Mouse (Mus musculus): ENCODE measurements at regions not wholly inside any gene's neighbourhood (a gene's known extent, or its start where the extent isn't known, plus 50 kb on each side); places are given as distances from the start of the nearest gene placed in this dataset.

DNA sequence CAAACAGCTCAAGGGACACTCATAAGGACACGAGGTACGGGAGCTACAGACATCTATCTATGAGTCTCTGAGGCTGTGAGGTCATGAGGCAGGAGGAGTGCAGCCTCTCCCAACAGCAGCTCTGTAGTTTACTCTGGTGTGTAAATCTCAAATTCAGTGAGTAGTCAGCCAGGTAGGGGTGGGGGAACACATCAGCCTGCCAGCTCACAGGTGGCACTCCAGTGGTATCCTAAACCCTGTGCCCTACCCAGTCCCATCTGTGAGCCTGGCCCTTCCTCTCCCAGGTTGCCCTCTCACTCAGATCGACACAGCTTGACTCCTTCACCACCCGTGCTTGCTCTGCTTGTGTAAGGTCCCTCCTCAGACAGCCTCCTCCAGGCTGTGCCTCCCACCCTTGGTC is 202.2 kb downstream of the Sipa1l2 start:
- Histone ChIP-seq H3K27ac (ENCODE audit: low read length) (no peak overlapping the region), H3K27me3 (ENCODE audit: control insufficient read depth, insufficient read depth, low read length) (no peaks in the 10 kb centered on the region), H3K9ac (replicated peaks; ENCODE audit: low read depth, low read length) (no peak overlapping the region), H3K36me3 (ENCODE audit: control insufficient read depth, insufficient read depth, low read length) (no peaks in the 10 kb centered on the region), H3K4me3 (ENCODE audit: low read depth, low read length) (no peak overlapping the region), H3K4me2 (replicated peaks; ENCODE audit: low read depth, low read length) (no peak overlapping the region), H3K4me1 (ENCODE audit: control insufficient read depth, insufficient read depth, low read length) (peaks cover 15% of the 10 kb centered on the region), H3K9me3 (ENCODE audit: control insufficient read depth, low read depth, low read length) (no peaks in the 10 kb centered on the region)
- 84% methylated on average over 4 of the region's 4 CpGs for WGBS
- no peak for ATAC-seq (ENCODE audit: insufficient number of reproducible peaks, insufficient read depth, low FRiP score, low read depth)

DNA sequence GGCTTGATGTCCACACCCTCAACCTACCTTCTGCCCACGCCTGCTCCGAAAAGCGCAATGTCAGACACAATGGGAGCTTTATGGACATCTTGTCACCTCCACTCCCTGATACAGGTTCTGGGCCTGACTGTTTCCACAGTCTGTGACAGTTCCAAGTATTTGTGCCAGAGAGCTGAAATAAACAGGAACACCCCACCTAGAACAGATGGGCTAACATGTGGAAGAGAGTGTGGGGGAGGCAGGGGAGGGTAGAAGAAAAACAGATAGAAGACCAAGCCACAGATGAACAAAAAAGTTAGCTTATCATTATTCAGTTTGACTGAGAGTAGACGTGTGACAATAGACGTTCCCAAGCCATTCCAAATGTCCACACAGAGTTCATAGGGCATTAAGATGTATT is 204.6 kb downstream of the Sipa1l2 start:
- H3K4me1 ChIP-seq (ENCODE audit: control insufficient read depth, insufficient read depth, low read length), result peaks cover 12% of the 10 kb centered on the region
- no peak overlapping the region for H3K4me2 ChIP-seq (replicated peaks; ENCODE audit: low read depth, low read length)
- WGBS, result 83% methylated on average over 5 of the region's 5 CpGs
- no peak for ATAC-seq (ENCODE audit: insufficient number of reproducible peaks, insufficient read depth, low FRiP score, low read depth)
- no peak overlapping the region for H3K27ac ChIP-seq (ENCODE audit: low read length)
- no peak overlapping the region for H3K4me3 ChIP-seq (ENCODE audit: low read depth, low read length)
- H3K9ac ChIP-seq (replicated peaks; ENCODE audit: low read depth, low read length), result no peak overlapping the region
- no peaks in the 10 kb centered on the region for H3K36me3 ChIP-seq (ENCODE audit: control insufficient read depth, insufficient read depth, low read length)
- H3K9me3 ChIP-seq (ENCODE audit: control insufficient read depth, low read depth, low read length), result peaks cover 5% of the 10 kb centered on the region; the same call in 1 of the 2 replicates
- no peaks in the 10 kb centered on the region for H3K27me3 ChIP-seq (ENCODE audit: control insufficient read depth, insufficient read depth, low read length)

DNA sequence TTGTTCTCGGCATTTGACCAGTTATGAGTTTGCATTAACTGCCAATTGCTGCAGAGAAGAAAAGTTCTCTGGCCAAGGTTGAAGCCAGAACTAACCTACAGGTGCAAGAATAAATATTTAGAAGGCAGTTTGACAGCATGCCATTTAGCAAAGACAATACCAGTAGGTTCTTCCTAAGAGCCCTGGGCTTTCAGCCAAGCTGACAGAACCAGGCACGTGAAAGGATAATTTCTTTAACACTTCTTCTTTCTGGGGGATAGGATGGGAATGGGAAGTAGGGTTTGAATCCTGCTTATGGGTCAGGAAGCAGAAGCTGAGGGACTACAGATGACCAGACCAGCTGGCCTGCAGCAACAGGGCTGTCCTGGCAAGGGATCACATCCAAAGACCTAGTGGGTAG is 210.2 kb downstream of the Sipa1l2 start:
- no peak overlapping the region for H3K27ac ChIP-seq (ENCODE audit: low read length)
- no peaks in the 10 kb centered on the region for H3K27me3 ChIP-seq (ENCODE audit: control insufficient read depth, insufficient read depth, low read length)
- 50% methylated on average over 2 of the region's 2 CpGs for WGBS
- no peak for ATAC-seq (ENCODE audit: insufficient number of reproducible peaks, insufficient read depth, low FRiP score, low read depth)
- no peaks in the 10 kb centered on the region for H3K4me1 ChIP-seq (ENCODE audit: control insufficient read depth, insufficient read depth, low read length)
- H3K4me3 ChIP-seq (ENCODE audit: low read depth, low read length), result no peak overlapping the region
- H3K9ac ChIP-seq (replicated peaks; ENCODE audit: low read depth, low read length), result no peak overlapping the region
- H3K9me3 ChIP-seq (ENCODE audit: control insufficient read depth, low read depth, low read length), result peaks cover 6% of the 10 kb centered on the region; the same call in 1 of the 2 replicates
- H3K4me2 ChIP-seq (replicated peaks; ENCODE audit: low read depth, low read length), result no peak overlapping the region
- no peaks in the 10 kb centered on the region for H3K36me3 ChIP-seq (ENCODE audit: control insufficient read depth, insufficient read depth, low read length)

DNA sequence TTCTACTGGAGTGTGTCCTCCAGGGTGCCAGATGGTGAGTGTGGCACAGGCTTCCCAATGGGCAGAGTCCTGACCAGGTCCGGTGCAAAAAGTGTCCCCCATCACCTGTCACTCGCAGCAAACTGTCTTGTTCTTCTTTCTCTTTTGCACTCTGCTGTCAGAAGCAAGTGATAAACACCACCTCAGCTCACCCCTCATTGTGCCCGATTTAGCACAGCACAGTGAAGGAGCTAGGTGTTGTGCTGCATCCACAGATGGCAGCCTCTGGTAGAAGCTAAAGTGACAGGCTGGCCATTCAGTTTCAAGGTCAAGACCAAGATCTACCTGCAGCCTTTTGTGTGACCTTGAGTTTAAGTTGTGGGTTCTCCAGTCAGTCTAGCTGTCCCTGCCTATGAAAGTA is 211.8 kb downstream of the Sipa1l2 start:
- Histone ChIP-seq H3K36me3 (ENCODE audit: control insufficient read depth, insufficient read depth, low read length) (no peaks in the 10 kb centered on the region), H3K27ac (ENCODE audit: low read length) (no peak overlapping the region), H3K4me2 (replicated peaks; ENCODE audit: low read depth, low read length) (no peak overlapping the region), H3K4me3 (ENCODE audit: low read depth, low read length) (no peak overlapping the region), H3K9ac (replicated peaks; ENCODE audit: low read depth, low read length) (no peak overlapping the region), H3K4me1 (ENCODE audit: control insufficient read depth, insufficient read depth, low read length) (no peaks in the 10 kb centered on the region), H3K27me3 (ENCODE audit: control insufficient read depth, insufficient read depth, low read length) (no peaks in the 10 kb centered on the region), H3K9me3 (ENCODE audit: control insufficient read depth, low read depth, low read length) (peaks cover 6% of the 10 kb centered on the region; the same call in 1 of the 2 replicates)
- ATAC-seq (ENCODE audit: insufficient number of reproducible peaks, insufficient read depth, low FRiP score, low read depth), result no peak
- WGBS, result 86% methylated on average over 3 of the region's 3 CpGs

DNA sequence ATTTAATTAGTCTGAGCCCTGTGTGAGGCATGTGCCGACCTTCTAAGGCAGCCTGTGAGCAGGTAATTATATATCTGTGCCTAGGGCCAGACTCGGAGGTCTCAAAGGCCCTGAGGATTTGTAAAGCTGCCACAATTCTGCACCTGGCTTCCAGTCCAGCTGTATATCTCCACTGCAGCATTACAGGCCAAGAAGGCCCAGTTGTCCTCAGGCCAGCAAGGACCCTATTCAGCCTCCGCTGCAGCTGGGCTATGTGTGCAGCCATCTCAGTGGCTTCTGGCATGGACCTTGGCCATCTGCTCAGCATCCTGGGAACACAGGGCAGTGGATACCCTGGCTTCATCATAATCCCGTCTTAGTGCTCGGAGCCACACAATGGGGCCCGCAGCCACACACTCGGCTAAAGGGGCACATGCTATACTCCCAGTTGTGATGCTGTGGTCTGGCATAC is 214.5 kb downstream of the Sipa1l2 start:
- 69% methylated on average over 7 of the region's 7 CpGs for WGBS
- H3K27me3 ChIP-seq (ENCODE audit: control insufficient read depth, insufficient read depth, low read length), result no peaks in the 10 kb centered on the region
- no peak overlapping the region for H3K4me3 ChIP-seq (ENCODE audit: low read depth, low read length)
- ATAC-seq (ENCODE audit: insufficient number of reproducible peaks, insufficient read depth, low FRiP score, low read depth), result no peak
- H3K36me3 ChIP-seq (ENCODE audit: control insufficient read depth, insufficient read depth, low read length), result no peaks in the 10 kb centered on the region
- H3K9me3 ChIP-seq (ENCODE audit: control insufficient read depth, low read depth, low read length), result peaks cover 1% of the 10 kb centered on the region; the same call in 1 of the 2 replicates
- H3K27ac ChIP-seq (ENCODE audit: low read length), result no peak overlapping the region
- no peak overlapping the region for H3K9ac ChIP-seq (replicated peaks; ENCODE audit: low read depth, low read length)
- no peak overlapping the region for H3K4me2 ChIP-seq (replicated peaks; ENCODE audit: low read depth, low read length)
- H3K4me1 ChIP-seq (ENCODE audit: control insufficient read depth, insufficient read depth, low read length), result no peaks in the 10 kb centered on the region

DNA sequence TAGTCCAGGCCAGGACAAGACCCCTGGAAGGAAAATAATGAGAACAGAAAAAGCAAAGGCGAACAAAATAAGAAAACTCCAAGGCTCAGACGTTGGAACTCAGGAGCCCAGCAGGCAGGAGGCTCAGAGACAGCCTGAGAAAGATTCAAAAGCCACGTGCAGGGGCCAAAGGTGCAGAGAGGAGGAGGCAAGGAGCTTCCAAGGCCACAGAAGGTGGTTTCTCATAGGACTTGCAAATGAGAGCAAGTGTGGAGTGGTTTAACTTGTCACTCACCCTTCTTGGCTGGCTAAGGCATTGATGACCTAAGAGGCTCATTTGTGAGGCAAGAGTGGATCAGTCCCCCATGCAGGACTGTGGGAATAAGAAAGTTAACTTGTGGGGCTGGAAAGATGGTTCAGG is 217.3 kb downstream of the Sipa1l2 start:
- ATAC-seq (ENCODE audit: insufficient number of reproducible peaks, insufficient read depth, low FRiP score, low read depth), result no peak
- H3K4me2 ChIP-seq (replicated peaks; ENCODE audit: low read depth, low read length), result no peak overlapping the region
- no peaks in the 10 kb centered on the region for H3K36me3 ChIP-seq (ENCODE audit: control insufficient read depth, insufficient read depth, low read length)
- H3K9ac ChIP-seq (replicated peaks; ENCODE audit: low read depth, low read length), result no peak overlapping the region
- no peak overlapping the region for H3K4me3 ChIP-seq (ENCODE audit: low read depth, low read length)
- no peak overlapping the region for H3K27ac ChIP-seq (ENCODE audit: low read length)
- 56% methylated on average over 3 of the region's 3 CpGs for WGBS
- no peaks in the 10 kb centered on the region for H3K9me3 ChIP-seq (ENCODE audit: control insufficient read depth, low read depth, low read length)
- no peaks in the 10 kb centered on the region for H3K27me3 ChIP-seq (ENCODE audit: control insufficient read depth, insufficient read depth, low read length)
- peaks cover 13% of the 10 kb centered on the region; the same call in 1 of the 2 replicates for H3K4me1 ChIP-seq (ENCODE audit: control insufficient read depth, insufficient read depth, low read length)

DNA sequence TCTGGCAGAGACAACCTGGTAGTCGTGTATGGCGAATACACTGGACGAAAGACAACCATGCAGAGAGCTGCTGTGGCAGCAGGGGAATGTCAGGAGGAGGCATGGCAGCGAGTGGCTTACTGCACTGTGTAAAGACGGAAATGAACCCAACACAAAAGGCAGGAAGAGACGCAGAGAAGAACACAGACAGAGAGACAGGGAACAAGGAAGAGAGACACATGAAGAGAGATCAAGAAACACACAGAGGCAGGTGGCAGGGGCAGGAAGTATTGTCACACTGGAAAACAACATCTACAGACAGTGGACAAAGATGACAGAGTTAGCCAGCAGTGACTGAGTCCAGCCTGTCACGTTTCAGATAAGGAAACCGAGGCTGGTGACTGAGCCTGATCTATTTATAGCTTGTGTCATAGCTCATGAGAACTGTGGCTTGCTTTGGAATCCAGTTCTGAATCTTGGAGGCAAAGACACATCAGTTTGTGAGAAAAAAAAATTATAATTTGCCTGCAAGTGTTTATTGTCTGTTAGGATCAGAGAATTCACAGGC is 218.0 kb downstream of the Sipa1l2 start:
- H3K9me3 ChIP-seq (ENCODE audit: control insufficient read depth, low read depth, low read length), result no peaks in the 10 kb centered on the region
- H3K27ac ChIP-seq (ENCODE audit: low read length), result no peak overlapping the region
- no peaks in the 10 kb centered on the region for H3K36me3 ChIP-seq (ENCODE audit: control insufficient read depth, insufficient read depth, low read length)
- H3K4me3 ChIP-seq (ENCODE audit: low read depth, low read length), result no peak overlapping the region
- ATAC-seq (ENCODE audit: insufficient number of reproducible peaks, insufficient read depth, low FRiP score, low read depth), result no peak
- no peaks in the 10 kb centered on the region for H3K27me3 ChIP-seq (ENCODE audit: control insufficient read depth, insufficient read depth, low read length)
- no peak overlapping the region for H3K9ac ChIP-seq (replicated peaks; ENCODE audit: low read depth, low read length)
- H3K4me1 ChIP-seq (ENCODE audit: control insufficient read depth, insufficient read depth, low read length), result peaks cover 13% of the 10 kb centered on the region; the same call in 1 of the 2 replicates
- WGBS, result 65% methylated on average over 8 of the region's 8 CpGs
- no peak overlapping the region for H3K4me2 ChIP-seq (replicated peaks; ENCODE audit: low read depth, low read length)

DNA sequence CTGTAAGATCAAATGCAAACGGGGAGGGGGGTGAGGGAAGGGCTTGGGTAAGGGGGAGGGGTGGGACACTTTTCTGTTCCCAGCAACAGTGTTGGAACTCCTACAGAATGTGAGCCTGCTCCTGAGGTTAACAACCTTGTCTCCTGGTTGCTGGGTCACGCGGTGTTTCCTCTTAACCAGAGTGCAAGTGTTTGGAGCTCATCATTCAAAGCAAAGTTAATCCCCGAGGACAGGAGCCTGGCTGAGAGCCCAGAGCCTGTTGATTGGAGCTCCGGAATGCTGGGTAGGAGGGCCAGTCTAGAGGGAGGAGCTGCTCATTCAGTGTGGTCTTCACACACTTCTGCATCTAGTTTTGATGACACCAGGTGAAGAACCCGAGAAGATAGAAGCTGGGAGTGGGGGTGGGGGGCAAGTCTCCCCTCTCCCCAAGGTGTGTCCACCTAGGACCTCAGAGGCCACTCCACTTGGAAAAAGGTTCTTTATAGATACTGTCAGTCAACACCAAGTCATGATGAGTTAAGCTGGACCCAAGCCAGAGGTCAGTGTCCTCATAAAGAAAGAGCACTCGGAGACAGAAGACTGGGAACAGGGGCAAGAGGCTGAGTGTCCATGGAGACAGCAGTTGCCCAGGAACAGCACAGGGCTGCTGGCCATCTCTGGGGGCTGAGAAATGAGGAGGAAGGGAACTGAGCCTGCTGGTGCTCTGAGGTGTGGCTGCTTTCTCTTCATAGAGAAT is 220.2 kb downstream of the Sipa1l2 start:
- H3K27ac ChIP-seq (ENCODE audit: low read length), result no peak overlapping the region
- no peak overlapping the region for H3K4me2 ChIP-seq (replicated peaks; ENCODE audit: low read depth, low read length)
- no peak overlapping the region for H3K4me3 ChIP-seq (ENCODE audit: low read depth, low read length)
- no peaks in the 10 kb centered on the region for H3K27me3 ChIP-seq (ENCODE audit: control insufficient read depth, insufficient read depth, low read length)
- H3K36me3 ChIP-seq (ENCODE audit: control insufficient read depth, insufficient read depth, low read length), result no peaks in the 10 kb centered on the region
- ATAC-seq (ENCODE audit: insufficient number of reproducible peaks, insufficient read depth, low FRiP score, low read depth), result peak; percentile 86
- H3K9ac ChIP-seq (replicated peaks; ENCODE audit: low read depth, low read length), result no peak overlapping the region
- H3K9me3 ChIP-seq (ENCODE audit: control insufficient read depth, low read depth, low read length), result no peaks in the 10 kb centered on the region
- 8% methylated on average over 7 of the region's 7 CpGs for WGBS
- peaks cover 13% of the 10 kb centered on the region; the same call in 1 of the 2 replicates for H3K4me1 ChIP-seq (ENCODE audit: control insufficient read depth, insufficient read depth, low read length)
